Mouse (Mus musculus) stomach, embryonic 15.5 days (tissue): ENCODE results near the gene Rarb. TPM values are rescaled to one million over a fixed set of nuclear protein-coding genes. Genes with fewer than 3 reads are reported as not detected.

Experiments used
- ATAC-seq: fragments of 200-750 bp; cut with Nextera tagmentation; 2 replicates; pipeline ENCODE4 v1.8.0; 2017; ENCODE audit warnings: low read depth, moderate number of reproducible peaks, moderate TSS enrichment; ENCODE audit not compliant: insufficient read depth, low FRiP score
- H3K27ac ChIP-seq: fragments of 300-500 bp; sonication (generic); 2 replicates; pipeline ENCODE4 v1.5.1; 2015; ENCODE audit warnings: mild to moderate bottlenecking, inconsistent platforms
- H3K27me3 ChIP-seq: fragments of 300-500 bp; sonication (generic); replicated peaks from 2 replicates; pipeline ENCODE4 v1.6.1; 2015; ENCODE audit warnings: inconsistent platforms
- H3K36me3 ChIP-seq: fragments of 300-500 bp; sonication (generic); 2 replicates; pipeline ENCODE4 v1.6.1; 2015; ENCODE audit warnings: inconsistent platforms
- H3K4me1 ChIP-seq: fragments of 300-500 bp; sonication (generic); 2 replicates; pipeline ENCODE4 v1.6.1; 2015; ENCODE audit warnings: inconsistent platforms
- H3K4me2 ChIP-seq: fragments of 300-500 bp; sonication (generic); 2 replicates; pipeline ENCODE4 v1.6.1; 2015; ENCODE audit warnings: mild to moderate bottlenecking, inconsistent platforms
- H3K4me3 ChIP-seq: fragments of 300-500 bp; sonication (generic); replicated peaks from 2 replicates; pipeline ENCODE4 v1.5.1; 2015; ENCODE audit warnings: inconsistent platforms
- H3K9ac ChIP-seq: fragments of 300-500 bp; sonication (generic); 2 replicates; pipeline ENCODE4 v1.6.1; 2015; ENCODE audit warnings: inconsistent platforms
- H3K9me3 ChIP-seq: fragments of 300-500 bp; sonication (generic); 2 replicates; pipeline ENCODE4 v1.6.1; 2016; ENCODE audit warnings: inconsistent platforms
- WGBS: fragments of 180-500 bp; shearing (Covaris S2); methylation state at CpG from one replicate; pipeline ENCODE4 v1.1.7; 2015; 5-methylcytosine and 5-hydroxymethylcytosine counted together
- polyA plus RNA-seq: library from polyadenylated mRNA; unstranded; fragments of >200 nt; fragmentation: Nextera tagmentation; extraction: Ambion mirVana; gene quantifications from 2 replicates; pipeline ENCODE4 v1.2.1, GENCODE M21; 2015

The Rarb gene
- polyA plus RNA-seq, 1 experiment from 2014 or later = 20.4 TPM

- peak overlapping the region; percentile 74 for H3K4me2 ChIP-seq
- ATAC-seq = no peak
- H3K36me3 ChIP-seq = no peaks in the 10 kb centered on the region
- 19% methylated on average over 8 of the region's 8 CpGs for WGBS
- no peaks in the 10 kb centered on the region for H3K27me3 ChIP-seq
- H3K4me1 ChIP-seq = no peaks in the 10 kb centered on the region; the same call in 1 of the 2 replicates
- H3K27ac ChIP-seq = peak overlapping the region; percentile 51
- no peaks in the 10 kb centered on the region for H3K9me3 ChIP-seq
- no peak overlapping the region for H3K9ac ChIP-seq
- peak overlapping the region; percentile 54 for H3K4me3 ChIP-seq
These were observed 246.1 kb downstream of the Rarb start for GRCm38 (mm10) chr14:16572755-16573340.

- H3K27me3 ChIP-seq = no peaks in the 10 kb centered on the region
- H3K27ac ChIP-seq = 0 out of 2 replicates have a peak overlapping the region, but pooled peaks have one; percentile 18
- no peak overlapping the region for H3K4me2 ChIP-seq
- H3K4me3 ChIP-seq = no peak overlapping the region
- no peaks in the 10 kb centered on the region for H3K36me3 ChIP-seq
- no peaks in the 10 kb centered on the region for H3K9me3 ChIP-seq
- WGBS = 42% methylated on average over 7 of the region's 7 CpGs
- no peak overlapping the region for H3K9ac ChIP-seq
- H3K4me1 ChIP-seq = no peaks in the 10 kb centered on the region; the same call in 1 of the 2 replicates
- ATAC-seq = no peak
These were observed 249.4 kb downstream of the Rarb start for GRCm38 (mm10) chr14:16569506-16570001.

DNA sequence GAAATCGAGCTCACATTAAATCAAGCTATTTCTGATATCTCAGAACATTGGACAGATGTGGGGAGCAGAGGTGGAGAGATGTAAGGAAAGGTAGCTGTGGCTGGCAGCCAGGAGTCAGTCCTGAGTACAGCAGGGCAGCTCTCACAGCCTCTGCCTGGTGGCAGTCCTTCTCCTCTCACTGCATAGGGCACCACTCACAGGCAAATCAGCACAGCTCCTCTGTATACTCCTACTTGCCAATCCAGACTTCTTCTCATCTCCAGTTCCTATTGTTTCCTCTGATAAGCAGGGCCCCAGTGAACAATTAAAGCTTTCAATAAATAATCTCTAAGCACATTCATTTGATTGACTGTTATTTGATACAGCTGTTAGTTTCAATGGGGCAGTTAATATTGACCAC is 252.0 kb downstream of the Rarb start:
- Histone ChIP-seq H3K4me1 (peaks cover 3% of the 10 kb centered on the region; the same call in 1 of the 2 replicates), H3K36me3 (no peaks in the 10 kb centered on the region), H3K9ac (no peak overlapping the region), H3K4me2 (no peak overlapping the region), H3K9me3 (no peaks in the 10 kb centered on the region), H3K27me3 (no peaks in the 10 kb centered on the region), H3K4me3 (no peak overlapping the region), H3K27ac (no peak overlapping the region)
- no peak; the same call in 1 of the 2 replicates for ATAC-seq
- WGBS = 67% methylated on average over 1 of the region's 1 CpGs

- Histone ChIP-seq H3K9me3 (no peaks in the 10 kb centered on the region), H3K9ac (no peak overlapping the region), H3K36me3 (no peaks in the 10 kb centered on the region), H3K27ac (no peak overlapping the region), H3K4me2 (no peak overlapping the region), H3K27me3 (no peaks in the 10 kb centered on the region), H3K4me1 (peaks cover 13% of the 10 kb centered on the region; the same call in 1 of the 2 replicates), H3K4me3 (no peak overlapping the region)
- WGBS = 72% methylated on average over 2 of the region's 2 CpGs
- ATAC-seq = no peak
These were observed 255.0 kb downstream of the Rarb start for GRCm38 (mm10) chr14:16563912-16564311.

- ATAC-seq = no peak
- 79% methylated on average over 6 of the region's 6 CpGs for WGBS
- H3K27me3 ChIP-seq = no peaks in the 10 kb centered on the region
- H3K36me3 ChIP-seq = no peaks in the 10 kb centered on the region
- no peaks in the 10 kb centered on the region for H3K9me3 ChIP-seq
- H3K4me1 ChIP-seq = peaks cover 13% of the 10 kb centered on the region; the same call in 1 of the 2 replicates
- H3K27ac ChIP-seq = no peak overlapping the region
- H3K4me3 ChIP-seq = no peak overlapping the region
- no peak overlapping the region for H3K4me2 ChIP-seq
- H3K9ac ChIP-seq = no peak overlapping the region
These were observed 257.3 kb downstream of the Rarb start for GRCm38 (mm10) chr14:16561496-16562170.

DNA sequence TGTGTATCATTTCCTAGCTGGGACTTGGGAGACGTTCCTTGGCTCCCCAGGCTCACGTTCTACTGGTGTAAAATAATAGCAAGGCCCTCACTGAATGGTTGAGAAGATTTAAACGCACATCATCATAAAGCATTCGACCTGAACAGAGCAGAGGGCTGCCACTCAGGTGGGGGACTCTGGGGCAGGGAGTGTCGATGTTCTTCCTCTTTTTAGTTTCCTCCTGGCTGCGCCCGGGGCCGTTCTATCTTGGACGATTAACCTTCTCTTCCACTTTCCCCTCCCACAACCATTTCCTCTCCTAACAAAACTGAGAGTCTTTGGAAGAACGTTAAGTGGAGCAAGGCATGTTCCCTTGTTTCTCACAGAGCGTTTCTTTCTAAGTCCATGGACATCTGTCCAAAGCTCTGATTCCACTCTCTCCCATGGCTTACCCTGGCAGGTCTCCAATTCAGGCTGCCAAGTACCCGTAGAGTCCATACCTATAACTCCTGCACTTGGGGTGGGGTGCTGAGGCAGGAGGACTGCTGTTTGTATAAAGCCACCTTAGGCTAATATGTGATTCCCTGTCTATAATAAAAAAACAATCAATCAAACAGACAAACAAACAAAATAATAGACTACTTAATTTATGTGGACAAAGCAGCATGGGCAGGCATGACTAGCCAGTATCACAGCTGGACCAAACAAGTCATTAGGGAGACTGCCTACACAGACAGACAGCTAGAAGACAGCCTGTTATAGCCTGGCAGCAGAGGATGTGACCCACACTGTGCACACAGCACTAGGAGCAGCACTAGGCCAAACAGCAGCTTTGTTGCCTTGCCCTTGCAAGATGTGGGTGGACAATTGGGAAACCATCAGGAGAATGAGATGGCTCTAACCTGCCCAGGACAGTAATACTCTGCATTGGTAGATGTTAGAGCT is 259.4 kb downstream of the Rarb start:
- H3K4me3 ChIP-seq = no peak overlapping the region
- 58% methylated on average over 12 of the region's 12 CpGs for WGBS
- no peak overlapping the region for H3K4me2 ChIP-seq
- ATAC-seq = no peak
- no peaks in the 10 kb centered on the region for H3K36me3 ChIP-seq
- H3K27me3 ChIP-seq = no peaks in the 10 kb centered on the region
- H3K4me1 ChIP-seq = peaks cover 21% of the 10 kb centered on the region
- no peak overlapping the region for H3K9ac ChIP-seq
- no peaks in the 10 kb centered on the region for H3K9me3 ChIP-seq
- no peak overlapping the region for H3K27ac ChIP-seq

- Histone ChIP-seq H3K27ac (no peak overlapping the region), H3K4me2 (no peak overlapping the region), H3K9me3 (no peaks in the 10 kb centered on the region), H3K9ac (no peak overlapping the region), H3K27me3 (no peaks in the 10 kb centered on the region), H3K4me3 (no peak overlapping the region), H3K36me3 (no peaks in the 10 kb centered on the region), H3K4me1 (peaks cover 23% of the 10 kb centered on the region)
- no peak for ATAC-seq
- 93% methylated on average over 2 of the region's 2 CpGs for WGBS
These were observed 260.9 kb downstream of the Rarb start for GRCm38 (mm10) chr14:16558033-16558432.

- H3K4me2 ChIP-seq = no peak overlapping the region
- no peaks in the 10 kb centered on the region for H3K9me3 ChIP-seq
- H3K36me3 ChIP-seq = no peaks in the 10 kb centered on the region
- H3K27me3 ChIP-seq = no peaks in the 10 kb centered on the region
- H3K4me1 ChIP-seq = peaks cover 17% of the 10 kb centered on the region
- WGBS = 40% methylated on average over 12 of the region's 12 CpGs
- H3K27ac ChIP-seq = peak overlapping the region; percentile 53
- ATAC-seq = 0 out of 2 replicates have a peak, but pooled peaks have one; percentile 23
- H3K4me3 ChIP-seq = no peak overlapping the region
- no peak overlapping the region for H3K9ac ChIP-seq
These were observed 264.1 kb downstream of the Rarb start for GRCm38 (mm10) chr14:16554643-16555459.

DNA sequence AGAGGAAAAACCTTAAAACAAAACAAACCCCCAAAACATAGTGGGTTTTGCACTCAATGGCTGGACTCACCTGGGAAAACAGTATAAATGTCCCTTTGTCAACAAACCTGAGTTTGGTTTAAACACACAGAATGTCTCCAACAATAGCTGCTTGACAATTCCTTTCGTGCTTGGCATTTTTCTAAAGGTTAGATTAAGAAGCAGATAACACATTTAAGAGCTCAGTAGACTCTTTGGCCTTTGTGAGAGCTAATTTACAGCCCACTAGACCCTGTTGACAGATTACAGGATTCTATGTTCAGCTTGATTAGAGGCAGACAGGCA is 264.7 kb downstream of the Rarb start:
- ATAC-seq = no peak
- no peak overlapping the region for H3K4me2 ChIP-seq
- H3K9me3 ChIP-seq = no peaks in the 10 kb centered on the region
- H3K27me3 ChIP-seq = no peaks in the 10 kb centered on the region
- peaks cover 13% of the 10 kb centered on the region for H3K4me1 ChIP-seq
- no peak overlapping the region for H3K4me3 ChIP-seq
- H3K9ac ChIP-seq = no peak overlapping the region
- H3K36me3 ChIP-seq = no peaks in the 10 kb centered on the region
- WGBS = 43% methylated on average over 1 of the region's 1 CpGs
- H3K27ac ChIP-seq = peak overlapping the region; percentile 53

- Histone ChIP-seq H3K9me3 (no peaks in the 10 kb centered on the region), H3K9ac (no peak overlapping the region), H3K27me3 (no peaks in the 10 kb centered on the region), H3K36me3 (no peaks in the 10 kb centered on the region), H3K4me2 (no peak overlapping the region), H3K4me1 (peaks cover 11% of the 10 kb centered on the region), H3K4me3 (no peak overlapping the region), H3K27ac (no peak overlapping the region)
- no peak for ATAC-seq
- WGBS = 68% methylated on average over 1 of the region's 1 CpGs
These were observed 266.7 kb downstream of the Rarb start for GRCm38 (mm10) chr14:16552293-16552692.

DNA sequence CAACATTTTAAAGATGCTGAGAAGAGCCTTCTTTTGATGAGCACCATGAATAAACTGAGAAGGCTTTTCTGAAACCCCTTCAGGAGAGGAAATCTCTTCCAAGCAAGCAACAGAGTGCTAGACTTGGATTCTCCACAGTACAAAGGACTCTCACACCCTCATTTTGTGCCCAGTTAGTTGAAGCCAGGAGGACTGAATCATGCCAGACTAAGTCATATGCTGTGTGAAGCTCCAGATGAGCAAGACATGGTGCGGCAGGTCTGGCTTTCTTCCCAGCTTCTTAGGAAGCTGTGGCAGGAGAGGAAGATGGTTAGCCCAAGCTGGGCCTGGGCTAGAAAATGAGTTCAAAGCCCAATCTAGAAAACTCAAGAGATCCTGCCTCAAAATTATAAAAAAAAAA is 267.1 kb downstream of the Rarb start:
- WGBS = 82% methylated on average over 1 of the region's 1 CpGs
- H3K9me3 ChIP-seq = no peaks in the 10 kb centered on the region
- no peak overlapping the region for H3K27ac ChIP-seq
- no peaks in the 10 kb centered on the region for H3K27me3 ChIP-seq
- no peak for ATAC-seq
- H3K36me3 ChIP-seq = no peaks in the 10 kb centered on the region
- H3K4me2 ChIP-seq = no peak overlapping the region
- no peak overlapping the region for H3K4me3 ChIP-seq
- H3K4me1 ChIP-seq = peaks cover 11% of the 10 kb centered on the region
- H3K9ac ChIP-seq = no peak overlapping the region
